Mouse (Mus musculus): ENCODE results near the gene Mast4.

GRCm38 (mm10) chr13:103094595-103094994, 239.7 kb downstream of the Mast4 start:
- TF ChIP-seq POLR2A (IDR thresholded peaks at IDR 0.05; ENCODE audit: control insufficient read depth, extremely low read depth, insufficient read depth, low read length, poor library complexity) (no peak), CTCF (IDR thresholded peaks at IDR 0.05; ENCODE audit: borderline replicate concordance, control insufficient read depth, extremely low read depth, insufficient read depth, low read length, poor library complexity) (no peak)

Measured in thymus, adult 2 months (tissue).